Comparison of ENCODE assay signal across 8 mouse cellular contexts in the genomic region with DNA sequence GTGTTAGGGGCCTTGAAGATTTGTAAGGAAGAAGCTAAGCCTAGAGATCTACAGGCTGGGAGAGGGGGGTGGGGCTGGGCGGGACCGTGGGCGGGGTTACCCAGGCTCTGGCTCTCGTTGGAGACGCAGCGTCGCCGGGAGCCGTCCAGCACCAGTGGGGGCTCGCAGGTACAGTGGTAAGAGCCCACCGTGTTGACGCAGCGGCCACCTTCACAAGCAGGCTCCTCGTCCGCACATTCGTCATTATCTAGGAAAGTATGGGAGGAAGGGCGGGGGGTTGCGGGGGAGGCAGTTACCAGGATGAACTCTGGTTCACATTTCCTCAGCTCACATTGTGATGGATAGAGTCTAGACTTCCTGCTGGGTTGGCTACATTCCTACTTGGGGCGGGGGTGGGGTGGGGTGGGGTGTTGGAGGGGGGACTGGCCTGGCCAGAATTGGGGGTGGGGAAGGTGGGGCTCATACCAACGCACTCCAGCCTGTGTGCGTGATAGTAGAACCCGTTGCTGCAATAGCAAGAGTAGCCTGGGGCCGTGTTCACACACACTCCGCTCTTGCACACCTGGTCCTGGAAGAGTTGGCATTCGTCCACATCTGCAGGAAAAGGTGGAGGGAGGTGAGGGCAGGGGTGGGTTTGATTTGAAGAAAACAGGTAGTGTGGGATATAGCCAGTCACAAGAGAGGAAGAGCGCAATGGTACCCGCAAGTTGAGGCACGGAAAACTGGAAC. TPM values are rescaled to one million over a fixed set of nuclear protein-coding genes. Genes with fewer than 3 reads are reported as not detected.
DNase-seq lines count a peak whose midpoint lies in the region; ATAC-seq and TF ChIP-seq lines count a peak whose summit lies in the region.

No protein-coding gene starts in this region.

- H3K9ac ChIP-seq in liver, adult 2 months (ENCODE audit: low read depth, low read length), result 0 out of 2 replicates have a peak overlapping the region, but pooled peaks have one; percentile 40
- H3K9ac ChIP-seq in stomach, postnatal 0 days (ENCODE audit: low read length), result no peak overlapping the region

- no peak for TF ChIP-seq EP300 in stomach, postnatal 0 days (optimal IDR thresholded peaks at IDR 0.05)

- peak overlapping the region; percentile 49 for H3K4me2 ChIP-seq in stomach, postnatal 0 days (replicated peaks; ENCODE audit: low read depth)

- DNase-seq in retina, postnatal 1 day, result peak; percentile 38
- DNase-seq in retina, embryonic 14.5 days (ENCODE audit: low spot score), result no peak
- peak; percentile 45 for DNase-seq in heart, postnatal 4 days
- DNase-seq in liver, adult 2 months (ENCODE audit: extremely low read depth, low read depth, low spot score), result no peak
- DNase-seq in stomach, postnatal 0 days (ENCODE audit: low spot score), result peak; percentile 82
- DNase-seq in spleen, adult 12 weeks (ENCODE audit: low spot score), result no peak

- ATAC-seq in stomach, postnatal 0 days (ENCODE audit: low FRiP score, low TSS enrichment), result peak; percentile 71
- no peak for ATAC-seq in cerebellum, adult (ENCODE audit: insufficient number of reproducible peaks, low FRiP score, low TSS enrichment)
- ATAC-seq in megakaryocyte-erythroid progenitor cell, adult 5-6 weeks (replicated peaks; ENCODE audit: low FRiP score, low TSS enrichment, poor library complexity, severe bottlenecking), result no peak

- H3K4me3 ChIP-seq in liver, adult 2 months (ENCODE audit: insufficient read depth, low read depth, low read length), result peak overlapping the region; percentile 33; the same call in 1 of the 2 replicates
- peak overlapping the region; percentile 17 for H3K4me3 ChIP-seq in stomach, postnatal 0 days (ENCODE audit: low read depth, low read length)

- no peaks in the 10 kb centered on the region; the same call in 1 of the 2 replicates for H3K27me3 ChIP-seq in liver, adult 2 months (ENCODE audit: control insufficient read depth, insufficient read depth, low read length)
- H3K27me3 ChIP-seq in stomach, postnatal 0 days (ENCODE audit: control insufficient read depth, insufficient read depth, low read length), result no peaks in the 10 kb centered on the region

- TF ChIP-seq CTCF in liver, adult 2 months (IDR thresholded peaks at IDR 0.05; ENCODE audit: low read depth, low read length), result no peak
- TF ChIP-seq CTCF in stomach, postnatal 0 days (IDR thresholded peaks at IDR 0.05; ENCODE audit: low read depth), result no peak

- H3K36me3 ChIP-seq in liver, adult 2 months (ENCODE audit: control insufficient read depth, insufficient read depth, low read length), result no peaks in the 10 kb centered on the region
- H3K36me3 ChIP-seq in stomach, postnatal 0 days (ENCODE audit: control insufficient read depth, insufficient read depth, low read length), result peaks cover 5% of the 10 kb centered on the region

- H3K79me2 ChIP-seq in liver, adult 2 months (ENCODE audit: control insufficient read depth, insufficient read depth, low read length), result no peaks in the 10 kb centered on the region

- H3K9me3 ChIP-seq in stomach, postnatal 0 days (ENCODE audit: control insufficient read depth, low read length), result no peaks in the 10 kb centered on the region

- no peak overlapping the region for H3K27ac ChIP-seq in liver, adult 2 months (replicated peaks; ENCODE audit: insufficient read depth, low read depth, low read length)
- peak overlapping the region; percentile 70 for H3K27ac ChIP-seq in stomach, postnatal 0 days (replicated peaks)

- peaks cover 2% of the 10 kb centered on the region; the same call in 1 of the 2 replicates for H3K4me1 ChIP-seq in liver, adult 2 months (ENCODE audit: control insufficient read depth, insufficient read depth, low read length)
- H3K4me1 ChIP-seq in stomach, postnatal 0 days (replicated peaks; ENCODE audit: control insufficient read depth, insufficient read depth), result peaks cover 4% of the 10 kb centered on the region; the same call in 1 of the 2 replicates

- TF ChIP-seq POLR2A in liver, adult 2 months (IDR thresholded peaks at IDR 0.05; ENCODE audit: extremely low read depth, insufficient read depth, low read length), result no peak

- 28% methylated on average over 28 of the region's 28 CpGs for WGBS in liver, adult 2 months
- 13% methylated on average over 28 of the region's 28 CpGs for WGBS in stomach, postnatal 0 days

RNA-seq across cellular contexts. Expression of gene Ltbp4, which starts 28.5 kb away (rescaled TPM):
- 100 to 1,000 TPM; 238 to 255 TPM for total RNA-seq in heart, postnatal 4 days (2021)
- total RNA-seq in liver, adult 2 months (2014; rRNA removed), result 9.4 and 24.2 TPM in 2 replicates
- 29.2 and 32.5 TPM in 2 replicates for polyA plus RNA-seq in liver, adult 2 months (2012; rRNA removed)
- 81.0 and 94.8 TPM in 2 replicates for polyA plus RNA-seq in stomach, postnatal 0 days (2015; fragmentation: Nextera tagmentation; extraction: Ambion mirVana)
- total RNA-seq in megakaryocyte-erythroid progenitor cell, adult 5-6 weeks (2014; fragmentation: Nextera tagmentation), result 0.39 TPM in 1 of 2 replicates, not detected in the other
- total RNA-seq in megakaryocyte-erythroid progenitor cell, adult 5-6 weeks (2017), result 0.05 and 1.4 TPM in 2 replicates

RNA-seq across cellular contexts. Expression of gene Shkbp1, which starts 46.8 kb away (rescaled TPM):
- 10 to 100 TPM; 18.4 to 19.8 TPM for total RNA-seq in heart, postnatal 4 days (2021)
- total RNA-seq in liver, adult 2 months (2014; rRNA removed), result 3.6 and 4.4 TPM in 2 replicates
- 19.8 and 23.9 TPM in 2 replicates for polyA plus RNA-seq in liver, adult 2 months (2012; rRNA removed)
- polyA plus RNA-seq in stomach, postnatal 0 days (2015; fragmentation: Nextera tagmentation; extraction: Ambion mirVana), result 26.3 and 27.3 TPM in 2 replicates
- 39.2 and 72.7 TPM in 2 replicates for total RNA-seq in megakaryocyte-erythroid progenitor cell, adult 5-6 weeks (2014; fragmentation: Nextera tagmentation)
- 20.6 and 35.1 TPM in 2 replicates for total RNA-seq in megakaryocyte-erythroid progenitor cell, adult 5-6 weeks (2017)

RNA-seq across cellular contexts. Expression of gene Gm20479, which starts 48.2 kb away (rescaled TPM):
- 1 to 10 TPM in 1 of 2 experiments, not detected in 1; 3.7 TPM for total RNA-seq in heart, postnatal 4 days (2021)
- not detected in 2 replicates for total RNA-seq in liver, adult 2 months (2014; rRNA removed)
- polyA plus RNA-seq in liver, adult 2 months (2012; rRNA removed), result not detected in 2 replicates
- 0.28 and 0.57 TPM in 2 replicates for polyA plus RNA-seq in stomach, postnatal 0 days (2015; fragmentation: Nextera tagmentation; extraction: Ambion mirVana)
- total RNA-seq in megakaryocyte-erythroid progenitor cell, adult 5-6 weeks (2014; fragmentation: Nextera tagmentation), result not detected in 2 replicates
- not detected in 2 replicates for total RNA-seq in megakaryocyte-erythroid progenitor cell, adult 5-6 weeks (2017)

RNA-seq across cellular contexts. Expression of gene Numbl, which starts 50.8 kb away (rescaled TPM):
- 10 to 100 TPM; 11.5 to 12.1 TPM for total RNA-seq in heart, postnatal 4 days (2021)
- total RNA-seq in liver, adult 2 months (2014; rRNA removed), result 0.46 and 0.74 TPM in 2 replicates
- 0.62 and 1.5 TPM in 2 replicates for polyA plus RNA-seq in liver, adult 2 months (2012; rRNA removed)
- polyA plus RNA-seq in stomach, postnatal 0 days (2015; fragmentation: Nextera tagmentation; extraction: Ambion mirVana), result 12.8 and 14.6 TPM in 2 replicates
- total RNA-seq in megakaryocyte-erythroid progenitor cell, adult 5-6 weeks (2014; fragmentation: Nextera tagmentation), result 0.94 and 3.0 TPM in 2 replicates
- total RNA-seq in megakaryocyte-erythroid progenitor cell, adult 5-6 weeks (2017), result 0.38 and 0.66 TPM in 2 replicates

Comparison
In these comparisons a context has a peak if more than half of its experiments do, and no peak if none do; other contexts are left out.
1. DNase-seq: peak in retina, postnatal 1 day (single experiment), heart, postnatal 4 days (single experiment) and stomach, postnatal 0 days (single experiment); none in retina, embryonic 14.5 days (single experiment), liver, adult 2 months (single experiment) and spleen, adult 12 weeks (single experiment).